Mouse (Mus musculus) small intestine, adult 2 months (tissue): Measurements from ENCODE around the gene Il12rb2.

Source experiments
- CTCF ChIP-seq: fragments of 200-500 bp; IDR thresholded peaks from 2 replicates; pipeline ENCODE4 v1.5.1; 2012; ENCODE audit warnings: low read depth, mild to moderate bottlenecking, control low read depth, inconsistent platforms, low read length, moderate library complexity, mixed read lengths; ENCODE audit not compliant: insufficient replicate concordance, insufficient read length; ENCODE audit errors: extremely low read depth
- POLR2A ChIP-seq: fragments of 200-500 bp; IDR thresholded peaks from 2 replicates; pipeline ENCODE4 v1.6.1; 2012; ENCODE audit warnings: low read depth, mild to moderate bottlenecking, control low read depth, inconsistent platforms, low read length, moderate library complexity

GRCm38 (mm10) chr6:67244451-67244850, 131.5 kb downstream of the Il12rb2 start:
- TF ChIP-seq POLR2A, result no peak
- no peak for TF ChIP-seq CTCF
